Mouse (Mus musculus) adrenal gland, postnatal 25 days (tissue): ENCODE results near the gene Hdx. TPM values are rescaled to one million over a fixed set of nuclear protein-coding genes. Genes with fewer than 3 reads are reported as not detected.

ENCODE experiments used
- DNase-seq: peaks from one replicate; pipeline ENCODE4 v3.0.0; 2021; ENCODE audit warnings: mixed read lengths
- long read RNA-seq: library from polyadenylated mRNA; stranded (forward); transcript quantifications from one replicate; pipeline ENCODE4 v2.0.0, GENCODE M21; 2021
- total RNA-seq: library from RNA; stranded (reverse); gene quantifications from 2 replicates; pipeline ENCODE4 v1.2.3, GENCODE M21; 2021

Gene Hdx
- total RNA-seq: 0.85 and 1.3 TPM in 2 replicates
- long read RNA-seq: 0 reads

DNA sequence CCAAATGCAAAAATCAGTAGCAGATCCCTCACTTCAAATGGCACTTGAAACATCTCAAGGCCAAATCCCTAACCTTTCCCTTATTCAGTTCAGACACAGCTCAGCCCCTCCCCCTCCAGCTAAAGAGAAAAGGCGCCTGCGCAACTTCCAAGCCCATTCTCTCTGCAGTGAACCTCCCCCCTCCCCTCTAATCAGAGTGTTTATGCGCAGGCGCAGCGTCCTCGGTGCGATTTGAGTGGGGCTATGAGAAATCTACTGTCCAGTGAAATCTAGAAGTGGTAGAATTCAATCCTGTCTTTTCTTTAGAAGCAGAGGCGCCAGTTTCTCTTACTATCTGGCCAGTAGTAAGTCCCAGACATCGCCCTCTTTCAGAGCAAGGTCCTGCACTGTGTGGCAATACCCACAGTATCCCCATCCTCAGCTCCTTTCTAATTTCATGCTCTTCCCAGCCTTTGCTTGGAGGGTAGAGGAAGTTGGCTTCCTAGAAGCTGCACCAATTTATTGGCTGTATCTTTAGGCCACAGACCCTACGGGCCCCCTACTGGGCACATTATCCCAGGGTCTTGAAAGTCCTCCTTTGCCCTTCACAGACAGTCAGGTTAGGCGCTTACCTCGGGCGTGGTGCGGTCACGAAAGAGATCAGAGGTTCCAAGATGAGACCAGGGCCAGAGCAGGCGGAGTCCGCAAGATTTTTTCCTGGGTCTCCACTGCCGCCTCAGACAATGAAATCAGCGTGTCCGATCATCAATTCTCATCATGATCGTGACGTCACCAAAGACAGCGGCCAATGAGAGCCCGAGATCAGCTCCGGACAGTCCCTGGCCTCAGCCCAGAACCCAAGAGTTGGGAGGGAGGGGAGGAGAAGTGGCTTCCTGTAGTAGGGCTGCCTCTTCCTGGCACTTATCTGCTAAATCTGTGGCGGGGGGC is at the start of gene Hdx:
Gene Hdx (minus strand): TSS at position 724 of the 927 bp plus-strand sequence.
- peak; percentile 55 for DNase-seq

DNA sequence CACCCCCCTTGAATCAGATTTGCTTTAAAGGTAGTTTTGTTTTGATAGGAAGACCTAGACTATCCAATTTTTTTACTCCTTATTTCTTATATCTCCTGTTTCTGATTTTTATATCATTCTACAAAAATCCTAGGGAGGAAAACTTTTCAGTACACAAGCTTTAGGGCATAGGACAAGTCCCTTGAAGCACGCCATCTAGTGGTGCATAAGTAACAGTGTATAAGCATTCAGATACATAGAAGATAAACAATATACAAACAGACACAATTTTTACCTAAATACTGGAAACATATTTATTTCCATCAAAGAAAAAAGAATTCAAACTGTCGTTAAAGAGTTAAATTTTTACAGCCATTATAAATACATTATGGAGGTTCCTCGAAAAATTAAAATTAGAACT is 11.2 kb downstream of the Hdx start:
- no peak for DNase-seq

DNA sequence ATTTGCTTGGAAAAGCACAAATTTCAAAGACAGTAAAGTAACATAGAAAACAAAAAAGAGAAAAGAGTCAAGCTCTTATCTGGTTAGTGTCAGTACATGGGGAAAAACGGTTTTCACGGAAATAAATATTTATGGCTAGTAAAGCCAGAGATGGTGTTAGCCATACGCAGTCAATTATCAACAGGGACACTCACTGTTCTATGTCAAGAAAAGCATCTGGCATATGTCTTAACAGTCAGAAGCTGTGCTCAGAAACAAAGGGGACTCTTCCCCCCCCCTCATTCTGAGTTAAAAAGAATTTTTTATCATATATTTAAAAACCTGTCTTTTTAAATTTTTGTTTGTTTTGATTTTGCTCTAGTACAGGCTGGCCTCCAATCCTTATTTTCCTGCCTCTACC is 25.2 kb downstream of the Hdx start:
- no peak for DNase-seq

DNA sequence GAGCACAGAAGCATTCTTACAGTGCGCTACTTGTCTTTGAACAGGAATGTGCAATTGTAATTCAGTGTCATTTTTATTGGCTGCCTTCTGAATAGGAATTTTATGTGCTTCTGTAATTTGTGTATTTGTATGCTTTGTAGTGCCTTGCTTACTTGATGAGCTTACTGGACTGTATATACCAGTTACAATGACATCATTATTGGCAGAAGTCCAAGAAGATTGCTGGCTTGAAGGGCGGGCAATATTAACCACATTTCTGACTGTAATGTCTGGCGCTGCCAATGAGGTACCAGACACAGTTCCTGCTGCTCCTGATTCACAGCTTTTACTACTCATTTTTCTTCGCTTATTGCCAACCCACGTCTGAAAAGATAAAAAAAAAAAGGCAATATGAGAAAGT is 36.5 kb downstream of the Hdx start:
- no peak for DNase-seq

DNA sequence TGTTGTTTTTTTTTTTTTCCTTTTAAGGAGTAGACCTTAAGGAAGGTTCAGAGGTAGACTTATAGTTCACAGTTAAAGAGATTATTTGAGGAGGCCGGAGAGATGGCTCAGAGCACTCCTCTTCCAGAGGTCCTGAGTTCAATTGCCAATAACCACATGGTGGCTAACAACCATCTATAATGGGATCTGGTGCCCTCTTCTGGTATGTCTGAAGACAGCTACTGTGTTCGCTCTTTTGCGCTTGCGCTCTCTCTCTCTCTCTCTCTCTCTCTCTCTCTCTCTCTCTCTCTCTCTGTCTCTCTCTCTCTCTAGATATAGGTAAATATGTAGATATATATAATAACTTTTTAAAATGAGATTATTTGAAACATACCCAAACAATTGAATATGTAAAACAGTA is 38.2 kb downstream of the Hdx start:
- no peak for DNase-seq

DNA sequence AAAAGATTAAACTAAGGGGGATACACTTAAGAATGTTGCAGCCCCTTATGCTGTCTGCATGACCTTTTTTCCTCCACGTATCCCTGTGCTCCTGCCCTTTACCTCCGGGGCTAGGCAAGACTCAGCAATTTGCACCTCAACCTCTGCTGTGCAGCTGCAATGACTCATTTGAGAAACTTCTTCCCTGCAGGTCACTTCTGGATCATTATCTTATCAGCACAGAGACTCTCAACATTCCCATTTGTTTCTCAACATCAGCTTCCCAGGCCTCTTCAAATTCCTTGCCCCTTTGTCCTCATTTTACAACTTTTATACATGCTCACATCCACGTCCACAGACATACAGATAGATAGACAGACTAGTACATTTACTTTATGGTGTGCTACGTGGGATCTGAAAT is 51.9 kb downstream of the Hdx start:
- DNase-seq: no peak

DNA sequence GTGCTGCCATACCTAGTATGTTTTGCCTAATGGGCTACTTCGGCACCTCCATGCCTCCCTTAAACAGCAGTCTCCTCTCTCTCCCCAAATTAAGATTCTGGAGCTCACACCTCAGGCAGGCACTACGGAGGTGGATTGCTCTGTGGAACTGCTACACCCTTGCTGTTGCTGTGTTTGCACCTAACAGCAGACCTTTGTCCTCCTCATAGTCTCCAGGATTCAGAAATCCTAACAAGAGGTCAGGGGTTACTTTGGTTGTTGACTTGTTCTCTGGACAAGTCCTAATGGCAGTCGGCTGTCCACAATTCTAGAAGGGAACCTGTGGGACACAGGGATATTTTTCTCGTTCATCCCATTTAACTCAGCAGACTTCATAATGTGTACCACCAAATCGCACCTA is 56.3 kb downstream of the Hdx start:
- DNase-seq: no peak

DNA sequence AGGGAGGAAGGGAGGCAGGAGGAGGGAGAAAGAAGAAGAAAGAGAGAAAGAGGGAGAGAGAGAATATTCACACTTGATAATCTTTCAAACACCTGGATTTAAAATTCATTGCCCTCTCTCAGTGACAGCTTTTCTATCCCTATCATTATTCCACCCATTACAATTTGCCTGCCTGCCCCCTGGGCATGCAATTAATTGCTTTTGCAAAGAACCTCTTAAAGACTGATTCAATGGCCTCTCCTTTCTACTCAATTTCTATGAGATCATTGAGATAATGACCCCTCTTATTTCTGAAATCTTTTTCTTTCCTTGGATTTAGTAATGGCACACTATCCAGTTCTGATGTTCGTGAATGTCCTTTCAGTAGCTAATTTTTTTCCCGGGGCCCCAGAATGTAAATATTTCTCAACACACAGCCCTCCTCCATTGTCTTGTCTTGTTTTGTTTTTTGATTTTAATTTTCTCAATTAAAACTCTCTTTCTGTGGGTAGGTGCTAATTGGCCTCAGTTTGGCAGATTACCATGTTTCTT is 99.2 kb downstream of the Hdx start:
- no peak for DNase-seq

DNA sequence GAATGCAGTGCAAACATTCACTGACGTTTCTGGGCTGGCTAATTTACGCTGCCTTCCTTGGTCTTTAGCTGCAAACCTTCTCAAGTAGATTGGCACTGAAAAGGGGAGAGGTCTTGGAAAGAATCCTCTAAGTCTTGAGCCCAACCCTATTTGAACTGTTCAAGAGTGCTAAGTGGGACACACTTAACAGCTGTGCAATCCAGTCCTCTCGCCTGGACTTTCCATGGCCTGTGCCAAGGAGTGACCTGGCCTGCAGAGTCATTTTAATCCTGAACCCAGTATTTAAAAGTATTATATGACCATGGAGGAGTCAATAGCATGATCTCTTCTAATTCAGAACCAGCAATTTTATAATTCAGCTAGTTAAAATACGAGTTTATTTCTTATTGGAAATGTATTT is 109.3 kb downstream of the Hdx start:
- no peak for DNase-seq

DNA sequence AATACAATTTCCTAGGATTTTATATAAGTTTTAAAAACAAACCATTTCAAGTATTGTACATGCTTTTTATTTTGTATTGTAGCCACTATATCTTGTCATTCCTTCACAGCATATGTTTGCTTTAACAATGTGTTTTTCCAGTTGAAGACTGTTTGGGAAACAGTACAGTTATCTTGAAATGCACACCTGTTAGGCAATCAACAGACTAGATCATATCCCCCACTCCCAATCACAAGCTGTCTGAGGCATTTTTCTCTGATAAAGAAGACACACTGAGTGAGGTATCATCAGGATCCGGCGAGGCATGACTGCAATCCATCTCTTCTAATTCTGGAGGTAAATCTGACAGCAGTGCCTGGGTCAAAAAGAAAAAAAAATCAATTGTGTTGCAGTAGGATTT is 119.8 kb downstream of the Hdx start:
- DNase-seq: no peak

DNA sequence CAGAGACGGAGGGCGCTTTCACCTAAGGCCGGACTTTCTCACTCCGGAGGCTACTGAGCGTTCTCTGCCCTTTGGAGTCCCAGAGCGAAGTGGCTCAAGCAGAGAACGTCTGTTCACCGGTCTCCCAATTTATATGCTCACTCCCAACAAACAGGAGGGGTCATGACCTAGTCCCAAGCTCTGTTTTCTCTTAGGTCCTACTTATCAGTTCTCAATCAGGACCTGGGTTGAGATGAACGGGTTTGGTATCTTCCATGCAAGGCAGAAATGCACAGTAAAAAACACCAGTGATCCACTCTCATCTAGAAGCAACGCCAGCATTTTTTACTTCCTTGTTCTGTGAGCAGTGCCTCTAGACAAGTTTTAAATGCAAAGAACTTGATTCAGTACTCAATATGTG is 159.0 kb downstream of the Hdx start, which contains the start of gene Rps6ka6:
Gene Rps6ka6 (minus strand): TSS at position 101 of the 400 bp plus-strand sequence.
- DNase-seq: no peak

Other genes with a start within 250 kb of the Hdx start
- 1.1 and 2.2 TPM in 2 replicates for gene Rps6ka6, start 159.1 kb downstream of the Hdx start, total RNA-seq
- 2.0 and 3.8 TPM in 2 replicates for gene Gm45194, start 194.3 kb upstream of the Hdx start, total RNA-seq